Mouse (Mus musculus) stomach, embryonic 16.5 days (tissue): ENCODE data around the gene Ddx47. TPM values are rescaled to one million over a fixed set of nuclear protein-coding genes. Genes with fewer than 3 reads are reported as not detected.

Experiments used
- ATAC-seq: fragments of 200-750 bp; cut with Nextera tagmentation; 2 replicates; pipeline ENCODE4 v1.8.0; 2017; ENCODE audit warnings: moderate number of reproducible peaks, moderate TSS enrichment; ENCODE audit not compliant: insufficient read depth, low FRiP score
- H3K27ac ChIP-seq: fragments of 300-500 bp; sonication (generic); 2 replicates; pipeline ENCODE4 v1.5.1; 2014; ENCODE audit warnings: low read length
- H3K27me3 ChIP-seq: fragments of 300-500 bp; sonication (generic); 2 replicates; pipeline ENCODE4 v1.6.1; 2014; ENCODE audit warnings: low read length, control low read depth, mixed read lengths; ENCODE audit not compliant: control insufficient read depth, insufficient read depth
- H3K36me3 ChIP-seq: fragments of 300-500 bp; sonication (generic); 2 replicates; pipeline ENCODE4 v1.6.1; 2014; ENCODE audit warnings: low read length; ENCODE audit not compliant: control insufficient read depth, insufficient read depth
- H3K4me1 ChIP-seq: fragments of 300-500 bp; sonication (generic); 2 replicates; pipeline ENCODE4 v1.6.1; 2014; ENCODE audit warnings: low read length, control low read depth, mixed read lengths; ENCODE audit not compliant: control insufficient read depth, insufficient read depth
- H3K4me2 ChIP-seq: fragments of 300-500 bp; sonication (generic); 2 replicates; pipeline ENCODE4 v1.6.1; 2014; ENCODE audit warnings: low read depth, low read length, mixed read lengths
- H3K4me3 ChIP-seq: fragments of 300-500 bp; sonication (generic); replicated peaks from 2 replicates; pipeline ENCODE4 v1.5.1; 2014; ENCODE audit warnings: mild to moderate bottlenecking, low read length
- H3K9ac ChIP-seq: fragments of 300-500 bp; sonication (generic); 2 replicates; pipeline ENCODE4 v1.6.1; 2014; ENCODE audit warnings: low read length
- H3K9me3 ChIP-seq: fragments of 300-500 bp; sonication (generic); replicated peaks from 2 replicates; pipeline ENCODE4 v1.6.1; 2016; ENCODE audit warnings: low read length, control low read depth; ENCODE audit not compliant: control insufficient read depth
- WGBS: fragments of 180-500 bp; shearing (Covaris S2); extraction: QIAGEN DNeasy Blood & Tissue Kit; methylation state at CpG from one replicate; pipeline ENCODE4 v1.1.7; 2014; 5-methylcytosine and 5-hydroxymethylcytosine counted together
- polyA plus RNA-seq: library from polyadenylated mRNA; unstranded; fragments of >200 nt; fragmentation: Nextera tagmentation; extraction: Ambion mirVana; gene quantifications from 2 replicates; pipeline ENCODE4 v1.2.1, GENCODE M21; 2015

Gene Ddx47
- polyA plus RNA-seq, 1 experiment from 2014 or later = 104 TPM

DNA sequence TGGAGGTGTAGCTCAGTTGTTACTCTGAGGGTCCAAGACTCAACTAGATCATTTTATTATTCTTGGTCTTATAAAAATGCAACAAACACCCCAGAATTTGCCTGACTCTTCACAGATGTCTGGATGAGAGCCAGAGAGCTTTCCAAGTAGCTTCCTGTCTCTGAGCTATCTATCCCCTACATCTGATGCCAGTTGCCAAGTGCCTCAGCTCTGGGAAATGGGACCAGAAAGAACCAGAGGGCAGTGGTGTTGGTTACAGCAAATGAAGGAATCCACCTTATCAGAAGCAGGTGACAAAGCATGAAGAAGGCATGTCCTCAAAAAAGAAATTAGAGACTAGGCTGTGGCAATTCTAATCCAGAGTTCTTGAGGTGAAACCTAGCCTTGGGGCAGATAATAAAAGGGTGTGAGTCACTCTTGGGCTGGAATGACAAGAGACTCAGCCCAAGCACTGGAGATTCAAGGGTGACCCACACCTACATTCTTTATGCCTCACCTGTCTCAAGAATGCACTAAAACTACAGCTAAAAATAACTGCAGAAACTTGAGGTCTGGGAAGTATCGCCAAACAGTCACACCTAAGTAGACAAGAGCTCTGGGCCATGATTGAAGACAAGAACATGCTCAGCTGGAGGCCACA lies 13.5 kb downstream of the Ddx47 start:
- Histone ChIP-seq H3K9me3 (no peaks in the 10 kb centered on the region), H3K4me2 (no peak overlapping the region), H3K36me3 (peaks cover 27% of the 10 kb centered on the region), H3K9ac (no peak overlapping the region), H3K4me3 (no peak overlapping the region), H3K27me3 (no peaks in the 10 kb centered on the region), H3K4me1 (no peaks in the 10 kb centered on the region; the same call in 1 of the 2 replicates), H3K27ac (peak overlapping the region; percentile 65)
- peak; percentile 59 for ATAC-seq
- WGBS = 86% methylated on average over 1 of the region's 1 CpGs

DNA sequence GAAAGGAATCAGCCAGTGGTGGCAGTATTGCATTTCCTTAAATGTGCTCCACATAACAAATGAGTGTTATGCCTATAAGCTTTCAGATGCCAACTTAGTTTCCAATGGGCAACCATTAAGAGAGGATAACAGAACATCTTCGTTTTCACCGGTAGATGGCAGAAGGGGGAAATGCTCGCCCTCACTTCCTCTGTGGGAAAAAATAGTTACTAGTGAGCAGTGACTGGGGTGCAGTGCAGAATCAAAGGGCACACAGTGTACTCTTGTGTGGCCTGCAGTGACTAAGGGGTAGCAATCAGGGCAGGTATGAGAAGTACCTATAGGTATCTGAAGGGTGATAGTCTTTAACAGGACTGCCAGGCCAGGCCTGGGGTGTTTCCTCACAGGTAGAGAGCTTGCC lies 14.8 kb downstream of the Ddx47 start:
- H3K4me1 ChIP-seq = no peaks in the 10 kb centered on the region; the same call in 1 of the 2 replicates
- H3K4me3 ChIP-seq = no peak overlapping the region
- peak overlapping the region; percentile 68 for H3K27ac ChIP-seq
- 5% methylated on average over 3 of the region's 3 CpGs for WGBS
- H3K36me3 ChIP-seq = peaks cover 16% of the 10 kb centered on the region; the same call in 1 of the 2 replicates
- no peaks in the 10 kb centered on the region for H3K27me3 ChIP-seq
- peak; percentile 46; the same call in 1 of the 2 replicates for ATAC-seq
- H3K9me3 ChIP-seq = no peaks in the 10 kb centered on the region
- no peak overlapping the region for H3K4me2 ChIP-seq
- no peak overlapping the region for H3K9ac ChIP-seq

DNA sequence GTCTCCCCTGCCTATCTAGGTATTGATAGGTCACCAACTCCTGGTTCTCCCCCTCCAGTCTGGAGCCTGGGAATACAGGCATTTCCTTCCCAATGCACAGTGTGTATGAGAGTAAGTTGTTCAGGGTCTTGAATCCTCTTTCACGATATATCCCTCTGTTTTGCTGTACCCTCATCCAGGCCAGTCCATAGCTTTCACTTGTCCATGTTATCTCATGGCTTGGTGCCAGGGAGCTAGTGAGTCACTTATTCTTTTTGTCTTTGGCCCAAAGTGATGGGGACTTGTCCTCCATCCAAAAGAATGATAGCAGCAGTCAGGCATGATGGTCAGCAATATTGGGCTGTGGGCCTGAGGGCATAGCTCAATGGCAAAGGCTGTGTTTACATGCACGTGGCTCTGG lies 15.3 kb downstream of the Ddx47 start:
- H3K4me3 ChIP-seq = no peak overlapping the region
- peaks cover 13% of the 10 kb centered on the region; the same call in 1 of the 2 replicates for H3K36me3 ChIP-seq
- H3K4me2 ChIP-seq = no peak overlapping the region
- no peak overlapping the region for H3K9ac ChIP-seq
- peak overlapping the region; percentile 68 for H3K27ac ChIP-seq
- no peak for ATAC-seq
- WGBS = 82% methylated on average over 2 of the region's 2 CpGs
- H3K9me3 ChIP-seq = no peaks in the 10 kb centered on the region
- no peaks in the 10 kb centered on the region; the same call in 1 of the 2 replicates for H3K4me1 ChIP-seq
- no peaks in the 10 kb centered on the region for H3K27me3 ChIP-seq

DNA sequence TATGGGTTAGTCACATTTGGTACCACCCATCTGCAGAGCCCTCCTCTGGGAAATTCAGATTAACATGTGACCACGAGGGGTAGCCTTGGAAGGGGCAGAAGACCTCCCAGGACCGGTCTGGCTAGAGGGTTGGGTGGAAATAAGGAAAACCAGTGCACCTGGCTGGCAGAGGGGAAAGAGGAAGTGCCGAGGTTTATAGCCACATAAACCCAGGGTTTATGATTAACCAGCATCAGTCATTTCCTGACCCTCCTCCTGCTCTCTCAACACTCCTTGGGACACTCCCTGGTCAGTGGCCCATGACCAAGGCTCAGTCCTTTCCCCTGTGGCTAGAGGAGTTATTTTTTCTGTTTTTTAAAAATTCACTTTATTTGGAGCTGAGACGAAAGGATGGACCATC lies 17.8 kb downstream of the Ddx47 start:
- H3K9ac ChIP-seq = no peak overlapping the region
- no peak overlapping the region for H3K4me2 ChIP-seq
- H3K4me3 ChIP-seq = no peak overlapping the region
- peak overlapping the region; percentile 67; the same call in 1 of the 2 replicates for H3K27ac ChIP-seq
- H3K27me3 ChIP-seq = no peaks in the 10 kb centered on the region
- no peaks in the 10 kb centered on the region; the same call in 1 of the 2 replicates for H3K4me1 ChIP-seq
- no peaks in the 10 kb centered on the region for H3K36me3 ChIP-seq
- H3K9me3 ChIP-seq = no peaks in the 10 kb centered on the region
- WGBS = 56% methylated on average over 4 of the region's 4 CpGs
- ATAC-seq = peak; percentile 86; the same call in 1 of the 2 replicates

DNA sequence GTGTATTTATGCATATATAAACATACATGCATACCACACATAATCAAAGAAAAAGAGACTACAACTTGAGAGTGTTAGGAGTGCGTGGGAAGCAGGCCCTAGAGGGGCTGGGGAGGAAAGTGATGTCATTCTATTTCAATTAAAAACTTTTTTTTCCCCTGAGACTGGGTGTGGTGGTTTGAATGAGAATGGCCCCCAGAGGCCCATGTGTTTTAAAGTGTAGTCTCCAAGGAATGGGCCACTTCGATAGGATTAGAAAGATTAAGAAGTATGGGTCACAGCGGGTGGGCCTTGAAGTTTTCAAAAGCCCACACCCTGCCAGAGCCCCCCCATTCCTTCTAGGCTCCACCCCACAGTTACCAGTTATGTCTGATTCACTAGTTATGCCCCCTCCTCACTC lies 27.3 kb downstream of the Ddx47 start:
- no peak overlapping the region for H3K4me3 ChIP-seq
- no peak overlapping the region for H3K4me2 ChIP-seq
- 0 out of 2 replicates have a peak, but pooled peaks cover 4% of the 10 kb centered on the region for H3K9me3 ChIP-seq
- no peaks in the 10 kb centered on the region for H3K36me3 ChIP-seq
- H3K27me3 ChIP-seq = no peaks in the 10 kb centered on the region
- WGBS = 70% methylated on average over 3 of the region's 3 CpGs
- no peak overlapping the region for H3K27ac ChIP-seq
- H3K9ac ChIP-seq = no peak overlapping the region
- no peaks in the 10 kb centered on the region for H3K4me1 ChIP-seq
- no peak for ATAC-seq

DNA sequence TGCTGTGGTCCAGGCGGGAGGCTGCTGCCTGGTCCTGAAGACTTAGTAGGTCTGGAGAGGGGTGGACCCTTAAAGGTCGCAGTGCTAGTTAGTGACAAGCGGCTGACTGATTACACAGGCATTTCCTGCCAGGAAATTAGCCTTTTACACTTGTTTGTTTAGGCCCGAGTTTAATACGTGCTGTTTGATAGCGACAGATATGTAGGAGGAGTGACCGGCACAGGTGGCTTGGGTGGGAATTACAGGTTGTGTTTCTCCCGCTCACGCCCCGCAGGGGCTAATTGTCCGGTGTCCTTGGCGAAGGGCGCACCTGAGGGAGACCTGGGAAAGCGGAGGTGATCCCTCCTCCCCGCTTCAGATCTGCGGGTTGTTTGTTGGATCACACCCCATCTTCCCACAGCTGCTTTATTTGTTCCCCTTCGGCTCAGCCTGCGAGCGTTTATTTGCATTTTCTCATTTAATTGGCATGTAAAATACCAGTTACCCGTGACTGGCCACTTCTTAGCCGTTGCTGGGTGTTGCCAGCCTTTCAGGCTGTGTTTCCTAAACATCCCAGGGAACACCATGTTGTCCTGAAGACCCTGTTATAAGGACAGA lies 29.0 kb downstream of the Ddx47 start:
- WGBS = 2% methylated on average over 21 of the region's 21 CpGs
- Histone ChIP-seq H3K36me3 (no peaks in the 10 kb centered on the region), H3K4me3 (peak overlapping the region; percentile 3), H3K27me3 (no peaks in the 10 kb centered on the region), H3K9me3 (0 out of 2 replicates have a peak, but pooled peaks cover 4% of the 10 kb centered on the region), H3K4me1 (no peaks in the 10 kb centered on the region), H3K9ac (no peak overlapping the region), H3K27ac (peak overlapping the region; percentile 72), H3K4me2 (peak overlapping the region; percentile 36)
- ATAC-seq = peak; percentile 82; the same call in 1 of the 2 replicates

DNA sequence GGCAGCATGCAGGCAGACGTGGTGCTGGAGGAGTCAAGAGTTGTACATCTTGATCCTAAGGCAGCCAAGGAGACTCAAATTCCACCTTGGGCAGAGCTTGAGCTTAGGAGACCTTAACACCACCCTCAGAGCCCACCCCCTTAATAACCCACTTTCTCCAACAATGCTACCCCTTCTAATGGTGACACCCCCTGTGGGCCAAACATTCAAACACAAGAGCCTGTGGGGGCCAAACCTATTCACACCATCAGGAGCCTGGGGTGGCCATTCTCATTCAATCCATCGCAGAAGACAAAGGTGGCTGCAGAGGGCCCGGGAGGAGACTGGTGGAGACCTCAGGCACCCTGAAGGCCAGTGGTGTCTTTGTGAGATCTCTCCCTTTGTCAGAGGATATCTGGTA lies 30.5 kb downstream of the Ddx47 start:
- Histone ChIP-seq H3K27me3 (no peaks in the 10 kb centered on the region), H3K4me2 (no peak overlapping the region), H3K9me3 (0 out of 2 replicates have a peak, but pooled peaks cover 4% of the 10 kb centered on the region), H3K36me3 (no peaks in the 10 kb centered on the region), H3K4me1 (no peaks in the 10 kb centered on the region), H3K4me3 (no peak overlapping the region), H3K9ac (no peak overlapping the region), H3K27ac (no peak overlapping the region)
- WGBS = 69% methylated on average over 3 of the region's 3 CpGs
- no peak for ATAC-seq

DNA sequence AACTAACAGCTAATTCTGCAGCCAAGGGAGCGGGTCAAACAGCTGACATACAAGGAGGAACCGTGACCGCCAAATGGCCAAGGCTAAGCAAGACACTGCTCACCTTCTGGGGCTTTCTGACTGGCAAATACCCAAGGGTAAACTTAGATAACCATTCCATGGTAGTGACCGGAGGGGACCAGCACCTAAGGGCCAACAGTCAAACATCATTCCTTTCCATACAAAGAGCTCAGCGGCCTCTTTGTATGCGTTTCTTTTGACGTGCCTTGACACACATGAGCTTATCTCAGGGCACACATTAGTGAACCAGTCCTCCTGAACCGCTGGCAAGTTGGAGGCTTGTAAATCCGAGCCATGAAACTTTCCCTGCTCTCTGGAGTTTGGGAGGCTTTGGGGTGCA lies 35.9 kb downstream of the Ddx47 start:
- H3K27ac ChIP-seq = no peak overlapping the region
- no peaks in the 10 kb centered on the region for H3K27me3 ChIP-seq
- H3K9me3 ChIP-seq = no peaks in the 10 kb centered on the region
- H3K4me3 ChIP-seq = no peak overlapping the region
- no peaks in the 10 kb centered on the region for H3K4me1 ChIP-seq
- no peak overlapping the region for H3K4me2 ChIP-seq
- WGBS = 57% methylated on average over 9 of the region's 9 CpGs
- H3K36me3 ChIP-seq = no peaks in the 10 kb centered on the region
- peak; percentile 61; the same call in 1 of the 2 replicates for ATAC-seq
- H3K9ac ChIP-seq = no peak overlapping the region

DNA sequence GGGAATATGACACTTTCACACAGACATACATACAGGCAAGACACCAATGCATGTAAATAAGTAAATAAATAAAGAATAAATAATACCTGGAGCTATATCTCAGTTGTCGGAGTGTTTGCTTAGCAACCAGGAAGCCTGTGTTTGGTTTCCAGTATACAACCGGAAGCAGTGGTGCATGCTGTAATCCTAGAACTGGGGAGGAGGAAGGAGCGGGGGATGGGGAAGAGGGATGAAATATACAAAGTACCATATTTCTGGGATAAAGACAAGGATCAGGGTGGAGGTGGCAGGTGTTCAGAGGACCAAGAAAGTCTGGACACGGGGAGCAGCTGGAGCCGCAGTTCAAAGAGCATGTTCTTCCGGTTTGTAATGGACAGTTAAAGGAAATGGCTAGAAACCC lies 37.1 kb downstream of the Ddx47 start:
- Histone ChIP-seq H3K36me3 (no peaks in the 10 kb centered on the region), H3K27ac (no peak overlapping the region), H3K27me3 (no peaks in the 10 kb centered on the region), H3K4me1 (peaks cover 2% of the 10 kb centered on the region; the same call in 1 of the 2 replicates), H3K4me3 (no peak overlapping the region), H3K4me2 (no peak overlapping the region), H3K9ac (no peak overlapping the region), H3K9me3 (no peaks in the 10 kb centered on the region)
- 71% methylated on average over 6 of the region's 6 CpGs for WGBS
- ATAC-seq = no peak
